8 mouse cellular contexts compared by ENCODE assay signal in the genomic region with DNA sequence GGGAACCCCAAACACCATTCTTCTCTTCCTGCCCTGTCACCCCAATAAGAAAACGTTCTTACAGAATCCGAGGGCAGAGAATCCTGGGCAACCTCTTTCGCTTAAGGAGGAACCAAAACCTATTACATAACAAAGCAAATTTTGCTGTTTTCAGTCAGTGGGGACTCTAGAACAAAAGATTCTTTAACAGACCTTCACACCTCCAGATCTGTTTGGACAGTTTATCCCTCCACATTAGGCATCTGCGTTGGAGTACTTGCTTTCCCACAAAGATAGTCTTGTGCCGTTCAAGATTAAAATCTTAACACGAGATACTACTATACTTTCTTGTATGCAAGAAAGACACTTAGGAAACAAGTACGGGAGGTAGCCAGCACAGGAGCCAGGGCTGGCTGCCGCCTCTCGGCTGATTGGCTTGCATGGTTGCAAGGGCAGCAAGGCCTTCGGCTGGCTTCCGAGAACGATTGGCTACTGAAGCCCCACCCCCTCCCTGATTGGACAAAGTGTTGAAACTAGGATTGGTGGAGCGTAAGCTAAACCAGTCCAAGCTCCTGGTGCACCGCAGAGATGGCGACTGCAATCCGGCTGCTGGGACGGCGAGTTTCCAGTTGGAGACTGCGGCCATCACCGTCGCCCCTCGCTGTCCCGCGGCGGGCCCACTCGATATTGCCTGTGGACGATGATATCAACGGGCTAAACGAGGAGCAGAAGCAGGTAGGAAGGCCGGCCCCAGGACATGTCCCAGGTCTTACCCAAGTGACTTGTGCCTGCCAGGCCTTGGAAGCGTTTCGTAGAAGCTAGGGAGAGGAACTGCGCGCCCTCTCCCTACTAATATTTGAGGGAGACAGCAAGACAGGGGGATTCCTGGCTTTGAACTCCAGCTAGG. TPM values are rescaled to one million over a fixed set of nuclear protein-coding genes. Genes with fewer than 3 reads are reported as not detected.
DNase-seq lines count a peak whose midpoint lies in the region; ATAC-seq and TF ChIP-seq lines count a peak whose summit lies in the region.

TSS of gene Ivd (plus strand) at position 501 of the 886 bp plus-strand sequence.

- no peak within 1 kb of the TSS; the same call in 1 of the 2 replicates for H3K27ac ChIP-seq in forebrain, embryonic 12.5 days
- H3K27ac ChIP-seq in heart, postnatal 0 days (ENCODE audit: low read depth) = peak within 1 kb of the TSS; percentile 78
- peak within 1 kb of the TSS; percentile 65 for H3K27ac ChIP-seq in liver, embryonic 16.5 days (ENCODE audit: low read length)
- peak within 1 kb of the TSS; percentile 79 for H3K27ac ChIP-seq in neural tube, embryonic 13.5 days (replicated peaks)
- H3K27ac ChIP-seq in testis, adult 2 months (ENCODE audit: control insufficient read depth, insufficient read depth, low read depth, low read length) = peak within 1 kb of the TSS; percentile 77

- ATAC-seq in forebrain, embryonic 12.5 days (ENCODE audit: low FRiP score) = peak; percentile 100
- ATAC-seq in heart, postnatal 0 days (ENCODE audit: insufficient read depth, low read depth) = peak; percentile 100
- ATAC-seq in liver, embryonic 16.5 days (ENCODE audit: low read depth) = peak; percentile 99
- ATAC-seq in neural tube, embryonic 13.5 days (ENCODE audit: low read depth) = peak; percentile 100

- H3K4me1 ChIP-seq in E14TG2a.4 (replicated peaks; ENCODE audit: low read depth, low read length) = peaks cover 9% of the 10 kb centered on the region
- H3K4me1 ChIP-seq in forebrain, embryonic 12.5 days = peaks cover 20% of the 10 kb centered on the region
- peaks cover 8% of the 10 kb centered on the region for H3K4me1 ChIP-seq in heart, postnatal 0 days (ENCODE audit: control insufficient read depth, insufficient read depth)
- H3K4me1 ChIP-seq in liver, embryonic 16.5 days (ENCODE audit: control insufficient read depth, low read depth, low read length) = peaks cover 6% of the 10 kb centered on the region
- peaks cover 21% of the 10 kb centered on the region for H3K4me1 ChIP-seq in neural tube, embryonic 13.5 days (replicated peaks)
- peaks cover 6% of the 10 kb centered on the region for H3K4me1 ChIP-seq in testis, adult 2 months (ENCODE audit: control insufficient read depth, insufficient read depth, low read length)

- no peaks in the 10 kb centered on the region for H3K9me3 ChIP-seq in E14TG2a.4 (ENCODE audit: low read length)
- no peaks in the 10 kb centered on the region for H3K9me3 ChIP-seq in forebrain, embryonic 12.5 days
- H3K9me3 ChIP-seq in heart, postnatal 0 days (replicated peaks; ENCODE audit: control insufficient read depth, low read length) = no peaks in the 10 kb centered on the region
- H3K9me3 ChIP-seq in liver, embryonic 16.5 days (replicated peaks; ENCODE audit: control insufficient read depth, low read length) = no peaks in the 10 kb centered on the region
- no peaks in the 10 kb centered on the region for H3K9me3 ChIP-seq in neural tube, embryonic 13.5 days

- peak within 1 kb of the TSS; percentile 74 for H3K4me2 ChIP-seq in forebrain, embryonic 12.5 days
- peak within 1 kb of the TSS; percentile 83 for H3K4me2 ChIP-seq in heart, postnatal 0 days (ENCODE audit: low read depth, low read length)
- peak within 1 kb of the TSS; percentile 74 for H3K4me2 ChIP-seq in liver, embryonic 16.5 days (ENCODE audit: low read depth, low read length)
- peak within 1 kb of the TSS; percentile 78 for H3K4me2 ChIP-seq in neural tube, embryonic 13.5 days

- peaks cover 12% of the 10 kb centered on the region for H3K36me3 ChIP-seq in E14TG2a.4 (ENCODE audit: insufficient read depth, low read length)
- 0 out of 2 replicates have a peak, but pooled peaks cover 2% of the 10 kb centered on the region for H3K36me3 ChIP-seq in forebrain, embryonic 12.5 days (replicated peaks)
- H3K36me3 ChIP-seq in heart, postnatal 0 days (replicated peaks; ENCODE audit: control insufficient read depth, insufficient read depth, low read length) = no peaks in the 10 kb centered on the region
- H3K36me3 ChIP-seq in liver, embryonic 16.5 days (ENCODE audit: control insufficient read depth, insufficient read depth) = no peaks in the 10 kb centered on the region
- H3K36me3 ChIP-seq in neural tube, embryonic 13.5 days = peaks cover 2% of the 10 kb centered on the region; the same call in 1 of the 2 replicates
- H3K36me3 ChIP-seq in testis, adult 2 months (ENCODE audit: control insufficient read depth, insufficient read depth, low read length) = no peaks in the 10 kb centered on the region

- TF ChIP-seq EP300 in heart, postnatal 0 days (IDR thresholded peaks at IDR 0.05; ENCODE audit: low read depth) = peak; percentile 80

- WGBS in forebrain, embryonic 12.5 days = under 1% methylated on average over 34 of the region's 34 CpGs
- under 1% methylated on average over 34 of the region's 34 CpGs for WGBS in heart, postnatal 0 days
- under 1% methylated on average over 34 of the region's 34 CpGs for WGBS in liver, embryonic 16.5 days (ENCODE audit: insufficient replicate concordance)
- under 1% methylated on average over 34 of the region's 34 CpGs for WGBS in neural tube, embryonic 13.5 days

- peak; percentile 85 for TF ChIP-seq POLR2A in testis, adult 2 months (IDR thresholded peaks at IDR 0.05; ENCODE audit: control insufficient read depth, low read depth, low read length)

- no peak for TF ChIP-seq CTCF in E14TG2a.4 (conservative IDR thresholded peaks at IDR 0.05; ENCODE audit: low read length)
- TF ChIP-seq CTCF in heart, postnatal 0 days (IDR thresholded peaks at IDR 0.05; ENCODE audit: low read depth) = no peak
- TF ChIP-seq CTCF in testis, adult 2 months (IDR thresholded peaks at IDR 0.05; ENCODE audit: control insufficient read depth, insufficient read depth, insufficient replicate concordance, low read depth, low read length) = no peak

- H3K4me3 ChIP-seq in E14TG2a.4 (replicated peaks; ENCODE audit: low read length) = peak within 1 kb of the TSS; percentile 85
- H3K4me3 ChIP-seq in forebrain, embryonic 12.5 days (replicated peaks) = peak within 1 kb of the TSS; percentile 62
- peak within 1 kb of the TSS; percentile 69 for H3K4me3 ChIP-seq in heart, postnatal 0 days (ENCODE audit: low read depth, low read length)
- peak within 1 kb of the TSS; percentile 75 for H3K4me3 ChIP-seq in liver, embryonic 16.5 days (ENCODE audit: low read depth, low read length)
- peak within 1 kb of the TSS; percentile 66 for H3K4me3 ChIP-seq in neural tube, embryonic 13.5 days
- peak within 1 kb of the TSS; percentile 82 for H3K4me3 ChIP-seq in testis, adult 2 months (ENCODE audit: control insufficient read depth, low read depth, low read length)

- peak; percentile 93 for DNase-seq in c-Kit-positive CD71-positive TER-119-positive erythroid progenitor cells, embryonic 14.5 days (ENCODE audit: low spot score)
- DNase-seq in heart, postnatal 0 days (ENCODE audit: low spot score) = peak; percentile 95
- DNase-seq in kidney, postnatal 4 days = peak; percentile 90 to 95

- H3K9ac ChIP-seq in forebrain, embryonic 12.5 days = peak within 1 kb of the TSS; percentile 81
- H3K9ac ChIP-seq in heart, postnatal 0 days (replicated peaks; ENCODE audit: low read depth, low read length) = peak within 1 kb of the TSS; percentile 67
- peak within 1 kb of the TSS; percentile 75 for H3K9ac ChIP-seq in liver, embryonic 16.5 days (ENCODE audit: low read depth, low read length)
- H3K9ac ChIP-seq in neural tube, embryonic 13.5 days = peak within 1 kb of the TSS; percentile 77

- H3K27me3 ChIP-seq in E14TG2a.4 (ENCODE audit: insufficient read depth, low read length) = 0 out of 2 replicates have a peak, but pooled peaks cover 3% of the 10 kb centered on the region
- H3K27me3 ChIP-seq in forebrain, embryonic 12.5 days = no peaks in the 10 kb centered on the region
- H3K27me3 ChIP-seq in heart, postnatal 0 days (ENCODE audit: control insufficient read depth, insufficient read depth, low read length) = no peaks in the 10 kb centered on the region
- H3K27me3 ChIP-seq in liver, embryonic 16.5 days (ENCODE audit: control insufficient read depth, insufficient read depth, low read depth, low read length) = no peaks in the 10 kb centered on the region
- no peaks in the 10 kb centered on the region for H3K27me3 ChIP-seq in neural tube, embryonic 13.5 days
- H3K27me3 ChIP-seq in testis, adult 2 months (ENCODE audit: control insufficient read depth, insufficient read depth, low read length) = no peaks in the 10 kb centered on the region

RNA-seq across cellular contexts. Expression of gene Ivd, which starts in this region (rescaled TPM):
- polyA plus RNA-seq in forebrain, embryonic 12.5 days (2016; fragmentation: Nextera tagmentation; extraction: Ambion mirVana) = 50.8 and 56.3 TPM in 2 replicates
- 154 and 163 TPM in 2 replicates for total RNA-seq in heart, postnatal 0 days (2014; rRNA removed; ENCODE audit: low replicate concordance)
- polyA plus RNA-seq in heart, postnatal 0 days (2015; fragmentation: Nextera tagmentation; extraction: Ambion mirVana) = 84.2 and 92.2 TPM in 2 replicates
- polyA plus RNA-seq in liver, embryonic 16.5 days (2015; fragmentation: Nextera tagmentation; extraction: Ambion mirVana) = 45.3 and 50.3 TPM in 2 replicates
- polyA plus RNA-seq in neural tube, embryonic 13.5 days (2015; fragmentation: Nextera tagmentation; extraction: Ambion mirVana) = 47.7 and 48.5 TPM in 2 replicates
- 22.2 and 41.3 TPM in 2 replicates for polyA plus RNA-seq in testis, adult 2 months (2012; rRNA removed)
